ENCODE assay signal across 9 mouse cellular contexts in the genomic region with DNA sequence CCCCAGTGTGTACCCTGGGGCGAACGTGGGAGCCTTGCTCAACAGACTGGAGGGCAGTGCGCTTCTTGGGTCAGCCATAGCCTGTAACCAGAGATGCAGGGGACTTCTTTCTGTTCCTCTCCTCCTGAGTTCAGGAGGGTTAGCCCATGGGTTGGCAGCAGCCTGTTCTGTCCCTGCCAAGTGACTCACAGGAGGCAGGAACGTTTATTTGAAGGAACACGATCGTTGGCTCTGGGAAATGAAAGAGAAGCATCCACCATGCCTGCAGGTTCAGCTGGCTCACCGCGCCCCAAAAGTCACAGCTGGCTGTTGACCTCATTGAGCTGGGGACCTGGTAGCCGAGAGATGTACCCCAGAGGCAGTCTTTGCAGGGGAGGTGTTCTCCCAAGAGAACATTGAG.
DNase-seq lines count a peak whose midpoint lies in the region; ATAC-seq and TF ChIP-seq lines count a peak whose summit lies in the region.
"Had no signal": no experiment of that assay in that cellular context is flagged by ENCODE, and none has a peak within 500 bp of the region (broad histone marks: within the 10 kb centered on the region; RNA-seq: fewer than 3 reads in every experiment).

No protein-coding gene starts in this region.

- H3K27me3 ChIP-seq in intestine, embryonic 15.5 days (replicated peaks), result no peaks in the 10 kb centered on the region
- H3K27me3 ChIP-seq in intestine, postnatal 0 days (replicated peaks; ENCODE audit: control insufficient read depth, insufficient read depth, low read length), result no peaks in the 10 kb centered on the region
- H3K27me3 ChIP-seq in heart, postnatal 0 days (ENCODE audit: control insufficient read depth, insufficient read depth, low read length), result no peaks in the 10 kb centered on the region
- no peaks in the 10 kb centered on the region for H3K27me3 ChIP-seq in neural tube, embryonic 12.5 days (replicated peaks)

- no peak for ATAC-seq in intestine, embryonic 15.5 days
- ATAC-seq in intestine, postnatal 0 days, result no peak
- ATAC-seq in heart, postnatal 0 days (ENCODE audit: insufficient read depth, low read depth), result peak; percentile 25; the same call in 1 of the 2 replicates
- no peak for ATAC-seq in neural tube, embryonic 12.5 days (ENCODE audit: low FRiP score, low read depth)

- no peak overlapping the region for H3K4me3 ChIP-seq in intestine, embryonic 15.5 days (replicated peaks)
- H3K4me3 ChIP-seq in intestine, postnatal 0 days (ENCODE audit: low read depth, low read length), result no peak overlapping the region
- no peak overlapping the region for H3K4me3 ChIP-seq in heart, postnatal 0 days (ENCODE audit: low read depth, low read length)
- H3K4me3 ChIP-seq in neural tube, embryonic 12.5 days, result no peak overlapping the region

- 63% methylated on average over 9 of the region's 9 CpGs for WGBS in intestine, embryonic 15.5 days
- 59% methylated on average over 9 of the region's 9 CpGs for WGBS in intestine, postnatal 0 days
- 51% methylated on average over 9 of the region's 9 CpGs for WGBS in heart, postnatal 0 days
- WGBS in neural tube, embryonic 12.5 days, result 51% methylated on average over 9 of the region's 9 CpGs

- TF ChIP-seq EP300 in heart, postnatal 0 days (IDR thresholded peaks at IDR 0.05; ENCODE audit: low read depth), result no peak

- no peak overlapping the region for H3K4me2 ChIP-seq in intestine, embryonic 15.5 days (replicated peaks)
- no peak overlapping the region for H3K4me2 ChIP-seq in intestine, postnatal 0 days (replicated peaks; ENCODE audit: low read depth)
- H3K4me2 ChIP-seq in heart, postnatal 0 days (ENCODE audit: low read depth, low read length), result peak overlapping the region; percentile 13; the same call in 1 of the 2 replicates
- no peak overlapping the region for H3K4me2 ChIP-seq in neural tube, embryonic 12.5 days (replicated peaks)

- H3K36me3 ChIP-seq in intestine, embryonic 15.5 days, result no peaks in the 10 kb centered on the region
- H3K36me3 ChIP-seq in intestine, postnatal 0 days (ENCODE audit: control insufficient read depth, insufficient read depth), result no peaks in the 10 kb centered on the region
- no peaks in the 10 kb centered on the region for H3K36me3 ChIP-seq in heart, postnatal 0 days (replicated peaks; ENCODE audit: control insufficient read depth, insufficient read depth, low read length)
- H3K36me3 ChIP-seq in neural tube, embryonic 12.5 days, result no peaks in the 10 kb centered on the region
- H3K36me3 ChIP-seq: G1E had no signal

- H3K4me1 ChIP-seq in intestine, embryonic 15.5 days (replicated peaks), result peaks cover 39% of the 10 kb centered on the region
- no peaks in the 10 kb centered on the region for H3K4me1 ChIP-seq in intestine, postnatal 0 days (replicated peaks; ENCODE audit: control insufficient read depth, insufficient read depth, low read length)
- H3K4me1 ChIP-seq in heart, postnatal 0 days (ENCODE audit: control insufficient read depth, insufficient read depth), result peaks cover 29% of the 10 kb centered on the region
- peaks cover 62% of the 10 kb centered on the region for H3K4me1 ChIP-seq in neural tube, embryonic 12.5 days

- 0 out of 2 replicates have a peak overlapping the region, but pooled peaks have one; percentile 13 for H3K27ac ChIP-seq in intestine, embryonic 15.5 days
- no peak overlapping the region for H3K27ac ChIP-seq in intestine, postnatal 0 days (ENCODE audit: low read depth, low read length)
- peak overlapping the region; percentile 37 for H3K27ac ChIP-seq in heart, postnatal 0 days (ENCODE audit: low read depth)
- peak overlapping the region; percentile 21 for H3K27ac ChIP-seq in neural tube, embryonic 12.5 days

- no peak overlapping the region for H3K9ac ChIP-seq in intestine, embryonic 15.5 days
- H3K9ac ChIP-seq in intestine, postnatal 0 days (ENCODE audit: low read depth, low read length), result no peak overlapping the region
- H3K9ac ChIP-seq in heart, postnatal 0 days (replicated peaks; ENCODE audit: low read depth, low read length), result no peak overlapping the region
- no peak overlapping the region for H3K9ac ChIP-seq in neural tube, embryonic 12.5 days

- H3K9me3 ChIP-seq in intestine, embryonic 15.5 days, result no peaks in the 10 kb centered on the region
- H3K9me3 ChIP-seq in intestine, postnatal 0 days (ENCODE audit: control insufficient read depth), result no peaks in the 10 kb centered on the region
- no peaks in the 10 kb centered on the region for H3K9me3 ChIP-seq in heart, postnatal 0 days (replicated peaks; ENCODE audit: control insufficient read depth, low read length)
- H3K9me3 ChIP-seq in neural tube, embryonic 12.5 days, result no peaks in the 10 kb centered on the region
- H3K9me3 ChIP-seq: G1E had no signal

- DNase-seq in cerebellum, postnatal 10 days, result peak; percentile 83 to 89
- DNase-seq in heart, postnatal 0 days (ENCODE audit: low spot score), result no peak
- no peak for DNase-seq in right cerebral cortex, postnatal 36 days (ENCODE audit: low spot score in 2 of 2)
- no peak for DNase-seq in frontal cortex, postnatal 25 days (ENCODE audit: low spot score in 2 of 2)
- DNase-seq in B cell, adult 2 months, result no peak

- TF ChIP-seq CTCF in intestine, postnatal 0 days (IDR thresholded peaks at IDR 0.05; ENCODE audit: low read depth), result no peak
- TF ChIP-seq CTCF in heart, postnatal 0 days (IDR thresholded peaks at IDR 0.05; ENCODE audit: low read depth), result no peak

Comparison
In these comparisons a context has a peak if more than half of its experiments do, and no peak if none do; other contexts are left out.
1. DNase-seq: peak in cerebellum, postnatal 10 days (2 of 2); none in heart, postnatal 0 days (single experiment), right cerebral cortex, postnatal 36 days (0 of 2), frontal cortex, postnatal 25 days (0 of 2) and B cell, adult 2 months (0 of 2).